Mouse (Mus musculus) kidney, embryonic 14.5 days (tissue): ENCODE data around the gene Vwf. TPM values are rescaled to one million over a fixed set of nuclear protein-coding genes. Genes with fewer than 3 reads are reported as not detected.

Source experiments
- ATAC-seq: fragments of 200-750 bp; cut with Nextera tagmentation; 2 replicates; pipeline ENCODE4 v1.8.0; 2017; ENCODE audit warnings: moderate number of reproducible peaks, mild to moderate bottlenecking, moderate TSS enrichment, moderate library complexity; ENCODE audit not compliant: low FRiP score, low TSS enrichment
- H3K27ac ChIP-seq: fragments of 300-500 bp; sonication (generic); 2 replicates; pipeline ENCODE4 v1.5.1; 2014; ENCODE audit warnings: low read depth, mild to moderate bottlenecking, low read length, moderate library complexity, mixed read lengths
- H3K27me3 ChIP-seq: fragments of 300-500 bp; sonication (generic); 2 replicates; pipeline ENCODE4 v1.6.1; 2014; ENCODE audit warnings: mild to moderate bottlenecking, low read length; ENCODE audit not compliant: control insufficient read depth, insufficient read depth
- H3K36me3 ChIP-seq: fragments of 300-500 bp; sonication (generic); 2 replicates; pipeline ENCODE4 v1.6.1; 2014; ENCODE audit warnings: low read length, mixed read lengths; ENCODE audit not compliant: control insufficient read depth, insufficient read depth
- H3K4me1 ChIP-seq: fragments of 300-500 bp; sonication (generic); 2 replicates; pipeline ENCODE4 v1.6.1; 2014; ENCODE audit warnings: low read length, mixed read lengths; ENCODE audit not compliant: control insufficient read depth, insufficient read depth
- H3K4me2 ChIP-seq: fragments of 300-500 bp; sonication (generic); replicated peaks from 2 replicates; pipeline ENCODE4 v1.6.1; 2014; ENCODE audit warnings: low read depth, mild to moderate bottlenecking, low read length
- H3K4me3 ChIP-seq: fragments of 300-500 bp; sonication (generic); 2 replicates; pipeline ENCODE4 v1.5.1; 2014; ENCODE audit warnings: mild to moderate bottlenecking, low read length
- H3K9ac ChIP-seq: fragments of 300-500 bp; sonication (generic); 2 replicates; pipeline ENCODE4 v1.6.1; 2014; ENCODE audit warnings: low read depth, mild to moderate bottlenecking, low read length, moderate library complexity
- H3K9me3 ChIP-seq: fragments of 300-500 bp; sonication (generic); 2 replicates; pipeline ENCODE4 v1.6.1; 2016; ENCODE audit warnings: low read length; ENCODE audit not compliant: control insufficient read depth
- WGBS: fragments of 180-500 bp; shearing (Covaris S2); extraction: QIAGEN DNeasy Blood & Tissue Kit; methylation state at CpG from one replicate; pipeline ENCODE4 v1.1.7; 2014; 5-methylcytosine and 5-hydroxymethylcytosine counted together
- polyA plus RNA-seq: library from polyadenylated mRNA; unstranded; fragments of >200 nt; fragmentation: Nextera tagmentation; extraction: Ambion mirVana; gene quantifications from 2 replicates; pipeline ENCODE4 v1.2.1, GENCODE M21; 2014

The Vwf gene
- polyA plus RNA-seq, 1 experiment from 2014 or later = 5.2 TPM

DNA sequence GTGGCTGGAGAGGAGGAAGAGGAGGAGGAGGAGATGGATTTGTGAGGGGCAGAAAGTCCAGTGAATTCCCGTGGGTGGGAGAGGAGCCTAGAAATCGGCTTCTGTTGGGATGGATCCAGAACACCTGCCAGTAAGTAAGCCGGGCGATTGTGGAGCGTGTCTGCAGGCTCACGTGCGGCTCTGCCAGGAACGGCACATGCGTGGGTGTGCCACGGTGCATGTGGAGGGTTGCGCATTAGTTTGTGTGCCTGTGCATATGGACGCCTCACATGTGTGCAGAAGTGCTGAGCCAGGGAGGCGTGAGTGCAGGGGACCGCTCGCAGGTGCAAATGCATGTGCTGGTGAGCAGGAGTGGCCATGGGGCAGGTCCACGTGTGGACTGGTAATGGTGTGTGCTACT lies 164.7 kb downstream of the Vwf start:
- H3K27ac ChIP-seq = no peak overlapping the region
- H3K4me2 ChIP-seq = no peak overlapping the region
- H3K27me3 ChIP-seq = no peaks in the 10 kb centered on the region
- H3K9me3 ChIP-seq = no peaks in the 10 kb centered on the region
- no peaks in the 10 kb centered on the region for H3K36me3 ChIP-seq
- H3K4me1 ChIP-seq = no peaks in the 10 kb centered on the region
- no peak overlapping the region for H3K9ac ChIP-seq
- WGBS = 81% methylated on average over 16 of the region's 16 CpGs
- no peak for ATAC-seq
- H3K4me3 ChIP-seq = no peak overlapping the region

DNA sequence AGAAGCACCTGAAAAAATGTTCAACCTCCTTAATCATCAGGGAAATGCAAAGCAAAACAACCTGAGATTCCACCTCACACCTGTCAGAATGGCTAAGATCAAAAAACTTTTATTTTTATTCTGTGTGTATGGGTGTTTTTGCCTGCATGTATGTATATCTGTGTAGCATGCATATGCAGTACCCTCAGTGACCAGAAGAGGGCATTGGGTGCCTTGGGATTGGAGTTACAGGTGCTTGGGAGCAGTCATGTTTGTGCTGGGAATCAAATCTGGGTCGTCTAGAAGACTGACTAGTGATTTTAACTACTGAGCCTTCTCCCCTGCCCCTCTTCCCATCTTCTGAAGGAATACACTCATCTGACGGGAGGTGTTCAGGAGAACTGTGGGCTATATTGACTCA lies 179.8 kb downstream of the Vwf start:
- ATAC-seq = no peak
- Histone ChIP-seq H3K36me3 (no peaks in the 10 kb centered on the region), H3K9ac (no peak overlapping the region), H3K9me3 (no peaks in the 10 kb centered on the region), H3K27me3 (no peaks in the 10 kb centered on the region), H3K4me3 (no peak overlapping the region), H3K4me1 (no peaks in the 10 kb centered on the region), H3K27ac (no peak overlapping the region), H3K4me2 (no peak overlapping the region)
- 87% methylated on average over 2 of the region's 2 CpGs for WGBS

DNA sequence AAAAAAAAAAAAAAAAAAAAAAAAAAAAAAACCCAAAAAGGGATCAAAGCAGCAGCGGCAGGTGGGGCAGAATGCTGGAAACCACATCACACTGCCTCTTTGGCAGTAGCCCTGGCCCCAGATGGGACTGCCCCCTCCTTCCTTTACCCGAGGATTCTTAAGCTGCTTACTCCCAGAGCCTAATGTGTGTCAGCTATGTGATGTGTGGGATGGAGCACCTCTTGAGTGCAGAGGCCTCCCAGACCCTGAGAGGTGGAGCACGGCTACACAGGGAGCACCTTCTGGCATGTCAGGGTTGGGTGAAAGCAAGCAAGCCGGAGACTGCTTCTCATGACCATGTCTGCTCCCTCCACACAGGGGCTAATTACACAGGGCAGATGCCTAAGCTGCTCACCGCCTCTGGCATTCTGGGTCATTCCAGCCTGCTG lies 180.9 kb downstream of the Vwf start:
- WGBS = 71% methylated on average over 5 of the region's 5 CpGs

DNA sequence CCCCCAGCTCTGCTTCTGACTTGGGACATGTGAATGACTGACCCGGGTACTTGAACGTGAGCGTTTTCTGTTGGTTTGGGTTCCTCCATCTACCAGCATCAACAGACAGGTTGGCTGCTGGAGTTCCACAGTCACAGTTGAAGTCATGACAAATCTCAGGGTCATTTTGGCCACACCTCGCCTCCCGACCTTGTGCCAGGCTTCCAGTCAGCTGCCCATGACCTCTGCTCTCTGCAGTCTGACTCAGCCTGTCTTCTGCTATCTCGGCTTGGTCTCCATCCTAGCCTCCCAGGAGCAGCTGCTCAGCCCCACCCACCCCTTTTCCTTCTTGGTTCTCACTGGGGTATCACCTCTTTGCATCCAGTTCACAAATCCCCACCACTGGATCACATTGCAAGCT lies 182.9 kb downstream of the Vwf start:
- ATAC-seq = no peak
- Histone ChIP-seq H3K4me3 (no peak overlapping the region), H3K9ac (no peak overlapping the region), H3K9me3 (no peaks in the 10 kb centered on the region), H3K27me3 (no peaks in the 10 kb centered on the region), H3K27ac (no peak overlapping the region), H3K4me2 (no peak overlapping the region), H3K36me3 (no peaks in the 10 kb centered on the region), H3K4me1 (no peaks in the 10 kb centered on the region)
- 71% methylated on average over 6 of the region's 6 CpGs for WGBS

More for the DNA sequence above, 180.9 kb downstream of the Vwf start:
- no peak overlapping the region for H3K27ac ChIP-seq
- no peaks in the 10 kb centered on the region for H3K4me1 ChIP-seq
- no peak overlapping the region for H3K4me2 ChIP-seq
- H3K27me3 ChIP-seq = no peaks in the 10 kb centered on the region
- H3K36me3 ChIP-seq = no peaks in the 10 kb centered on the region
- H3K4me3 ChIP-seq = no peak overlapping the region
- H3K9me3 ChIP-seq = no peaks in the 10 kb centered on the region
- H3K9ac ChIP-seq = no peak overlapping the region
- no peak for ATAC-seq

DNA sequence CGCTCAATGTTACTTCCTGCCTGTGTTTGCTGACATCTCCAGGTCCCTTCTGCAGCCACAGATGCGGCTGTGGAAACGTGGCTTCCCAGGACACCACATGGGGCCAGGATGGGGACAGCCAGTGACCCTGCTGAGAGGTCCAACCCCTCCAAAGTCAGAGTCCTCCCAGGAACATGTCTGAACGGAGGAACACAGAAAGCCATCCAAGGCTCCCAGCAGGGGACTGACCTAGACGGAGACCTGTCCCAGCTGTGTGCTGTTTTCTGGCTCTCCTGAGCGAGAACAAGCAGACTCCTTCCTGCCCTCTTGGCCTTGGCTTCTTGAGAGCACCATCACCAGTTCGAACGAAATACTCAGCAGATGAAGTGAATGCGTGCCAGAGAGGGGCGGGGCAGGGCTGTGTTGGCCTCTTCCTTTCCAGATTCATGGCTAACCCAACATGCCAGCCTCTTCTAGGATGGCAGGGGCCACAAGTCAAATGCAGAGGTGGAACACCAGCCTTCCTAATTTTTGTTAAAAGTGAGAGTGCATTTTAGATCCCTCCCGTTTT lies 183.5 kb downstream of the Vwf start:
- ATAC-seq = no peak
- no peaks in the 10 kb centered on the region for H3K27me3 ChIP-seq
- H3K9ac ChIP-seq = no peak overlapping the region
- H3K4me3 ChIP-seq = no peak overlapping the region
- 68% methylated on average over 11 of the region's 11 CpGs for WGBS
- no peaks in the 10 kb centered on the region for H3K4me1 ChIP-seq
- H3K4me2 ChIP-seq = no peak overlapping the region
- no peaks in the 10 kb centered on the region for H3K36me3 ChIP-seq
- no peak overlapping the region for H3K27ac ChIP-seq
- H3K9me3 ChIP-seq = no peaks in the 10 kb centered on the region

Other genes with a start within 250 kb of the Vwf start
- gene Ltbr, start 232.9 kb upstream of the Vwf start, polyA plus RNA-seq = 54.0 and 54.3 TPM in 2 replicates
- 2.5 and 3.3 TPM in 2 replicates for gene Scnn1a, start 226.1 kb upstream of the Vwf start, polyA plus RNA-seq
- gene Tnfrsf1a, start 197.4 kb upstream of the Vwf start, polyA plus RNA-seq = 67.1 and 69.3 TPM in 2 replicates
- gene Plekhg6, start 166.0 kb upstream of the Vwf start, polyA plus RNA-seq = 3.8 and 6.1 TPM in 2 replicates
- gene Cd9, start 52.0 kb upstream of the Vwf start, polyA plus RNA-seq = 116 and 118 TPM in 2 replicates
- gene Ano2, start 143.6 kb downstream of the Vwf start, polyA plus RNA-seq = 0.17 and 0.27 TPM in 2 replicates